Mouse (Mus musculus): ENCODE measurements around the gene Cacna1c.

DNA sequence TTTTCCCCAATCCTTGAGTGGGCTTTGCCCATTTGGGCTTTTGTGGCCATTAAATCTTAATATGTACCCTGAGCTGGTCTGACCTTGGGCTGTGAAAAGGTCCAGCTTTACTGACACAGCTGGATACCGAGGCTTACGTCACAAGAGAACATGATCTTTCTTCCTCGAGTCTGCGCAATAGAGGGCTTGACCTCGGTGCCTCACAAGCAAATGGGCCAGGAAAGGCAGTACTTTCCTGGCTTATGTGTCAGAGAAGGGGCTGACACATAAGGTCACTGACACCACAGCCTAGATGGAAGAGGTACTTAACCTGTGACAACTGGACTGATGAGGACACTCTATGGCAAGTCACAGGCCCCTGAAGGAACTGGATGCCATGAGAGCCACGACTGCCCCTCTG, 453.5 kb downstream of the Cacna1c start:
- TF ChIP-seq CHD2 (IDR thresholded peaks at IDR 0.05; ENCODE audit: low read depth, low read length) (no peak), HCFC1 (IDR thresholded peaks at IDR 0.05; ENCODE audit: borderline replicate concordance, insufficient read depth, low read length) (no peak), MAFK (IDR thresholded peaks at IDR 0.05; ENCODE audit: insufficient read depth, low read depth, low read length) (no peak), ZNF384 (IDR thresholded peaks at IDR 0.05; ENCODE audit: low read depth, low read length) (no peak), ZC3H11A (IDR thresholded peaks at IDR 0.05; ENCODE audit: borderline replicate concordance, low read depth, low read length) (no peak)
